Mouse (Mus musculus) liver, postnatal 0 days (tissue): ENCODE measurements at regions not wholly inside any gene's neighbourhood (a gene's known extent, or its start where the extent isn't known, plus 50 kb on each side); places are given as distances from the start of the nearest gene placed in this dataset.
A peak's percentile ranks its signal among the peaks of the same experiment; 100 is the strongest.

Source experiments
- CTCF ChIP-seq: sonication (generic); IDR thresholded peaks from 2 replicates; pipeline ENCODE4 v1.5.1; 2016; ENCODE audit warnings: antibody characterized with exemption, low read depth
- EP300 ChIP-seq: IDR thresholded peaks from 2 replicates; pipeline ENCODE4 v1.6.1; 2016; ENCODE audit warnings: antibody characterized with exemption, low read depth, mild to moderate bottlenecking

DNA sequence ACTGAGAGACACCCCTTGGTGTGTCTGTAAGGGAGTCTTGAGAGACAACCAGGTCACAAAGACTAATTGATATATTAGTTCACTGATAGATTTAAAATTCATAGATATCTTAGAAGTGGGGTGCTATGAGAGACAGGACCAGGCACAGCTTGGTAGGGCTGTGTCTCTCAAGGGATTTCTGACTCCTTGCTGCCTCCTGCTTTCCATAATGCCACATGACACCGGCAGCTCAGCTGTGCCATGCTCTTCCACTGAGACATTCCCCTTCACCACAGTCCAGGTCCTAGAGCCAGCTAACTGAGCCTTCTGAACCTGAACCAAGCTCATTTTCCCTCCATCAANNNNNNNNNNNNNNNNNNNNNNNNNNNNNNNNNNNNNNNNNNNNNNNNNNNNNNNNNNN is 320.9 kb downstream of the Cdh26 start:
- TF ChIP-seq EP300 (no peak), CTCF (peak; percentile 27; the same call in 1 of the 2 replicates)
